Mouse (Mus musculus) liver, embryonic 14.5 days (tissue): ENCODE data around the gene Cdyl2.

ENCODE experiments used
- CTCF ChIP-seq: IDR thresholded peaks from 2 replicates; pipeline ENCODE4 v1.5.1; 2016; ENCODE audit warnings: antibody characterized with exemption, low read depth, control low read depth
- EP300 ChIP-seq: IDR thresholded peaks from 2 replicates; pipeline ENCODE4 v1.6.1; 2016; ENCODE audit warnings: antibody characterized with exemption, low read depth

DNA sequence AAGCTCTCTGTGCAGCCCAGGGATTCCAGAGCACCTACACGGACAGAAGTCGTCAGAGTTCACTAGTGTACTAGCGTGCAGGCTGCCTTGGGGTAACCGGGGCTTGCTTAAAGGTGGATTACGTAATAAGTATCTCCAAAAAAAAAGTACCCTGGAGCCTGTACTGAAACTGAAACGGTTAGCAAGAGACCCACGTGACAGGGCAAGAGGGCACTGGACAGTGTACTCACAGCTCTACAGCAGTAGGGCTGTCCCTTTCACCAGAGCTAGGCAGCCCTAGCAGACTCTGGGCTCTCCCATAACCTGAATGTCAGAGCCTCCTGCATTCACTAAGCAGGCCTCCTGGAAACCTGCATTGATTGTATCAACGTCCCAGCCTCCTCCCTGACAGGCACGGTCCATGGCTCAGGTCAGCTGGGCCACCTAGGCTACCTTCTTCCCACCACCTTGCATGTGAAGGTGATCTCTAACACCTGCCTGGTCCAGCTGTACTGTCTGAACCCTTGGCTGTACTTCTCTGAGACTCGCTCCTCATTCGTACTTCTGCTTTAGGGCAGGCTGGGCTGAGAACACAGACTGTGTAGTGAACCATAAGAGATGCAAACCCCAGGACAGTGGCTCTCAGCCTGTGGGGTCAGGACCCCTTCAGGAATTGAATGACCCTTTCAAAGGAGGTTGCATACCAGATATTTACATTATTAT, 151.3 kb downstream of the Cdyl2 start:
- TF ChIP-seq CTCF (no peak), EP300 (no peak)
